Mouse (Mus musculus): ENCODE measurements around the gene Cfap126. TPM values are rescaled to one million over a fixed set of nuclear protein-coding genes. Genes with fewer than 3 reads are reported as not detected.

The Cfap126 gene
- polyA plus RNA-seq, 1 experiment from 2014 or later = 2.0 TPM

- Histone ChIP-seq H3K9me3 (ENCODE audit: low read depth, low read length) (no peaks in the 10 kb centered on the region), H3K27ac (ENCODE audit: low read depth) (no peak overlapping the region), H3K36me3 (ENCODE audit: insufficient read depth) (no peaks in the 10 kb centered on the region), H3K4me2 (no peak overlapping the region), H3K4me1 (ENCODE audit: insufficient read depth) (no peaks in the 10 kb centered on the region; the same call in 1 of the 2 replicates), H3K9ac (no peak overlapping the region), H3K4me3 (ENCODE audit: low read depth, low read length) (no peak overlapping the region), H3K27me3 (ENCODE audit: insufficient read depth, low read length) (no peaks in the 10 kb centered on the region)
- 42% methylated on average over 9 of the region's 9 CpGs for WGBS
- no peak for ATAC-seq (ENCODE audit: insufficient read depth)
- DNase-seq = no peak
- TF ChIP-seq CTCF (IDR thresholded peaks at IDR 0.05; ENCODE audit: low read depth) = no peak
These were observed 4.1 kb upstream of the Cfap126 start for GRCm38 (mm10) chr1:171109620-171110019.

DNA sequence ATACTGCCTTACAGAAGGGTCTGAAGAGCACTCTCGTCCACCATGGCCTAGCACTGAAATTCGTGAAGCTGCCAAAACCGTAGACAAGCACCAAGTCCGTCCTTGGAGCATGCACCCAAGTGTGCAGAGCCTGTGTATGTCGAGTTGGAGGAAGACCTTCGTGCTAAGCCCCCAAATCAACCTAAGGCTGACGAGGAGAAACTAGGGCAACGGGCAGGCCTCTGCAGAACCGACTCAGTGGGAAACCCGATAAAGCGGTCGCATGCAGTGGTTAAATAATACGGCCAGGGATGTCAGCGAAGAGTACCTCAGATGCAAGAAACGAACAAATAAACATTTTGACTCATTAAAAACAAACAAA is 3.1 kb upstream of the Cfap126 start:
- DNase-seq = no peak
- WGBS = 11% methylated on average over 15 of the region's 15 CpGs
- Histone ChIP-seq H3K27ac (ENCODE audit: low read depth) (peak overlapping the region; percentile 51; the same call in 1 of the 2 replicates), H3K4me2 (peak overlapping the region; percentile 68), H3K4me1 (ENCODE audit: insufficient read depth) (no peaks in the 10 kb centered on the region; the same call in 1 of the 2 replicates), H3K27me3 (ENCODE audit: insufficient read depth, low read length) (no peaks in the 10 kb centered on the region), H3K9ac (peak overlapping the region; percentile 46), H3K36me3 (ENCODE audit: insufficient read depth) (no peaks in the 10 kb centered on the region), H3K9me3 (ENCODE audit: low read depth, low read length) (no peaks in the 10 kb centered on the region), H3K4me3 (ENCODE audit: low read depth, low read length) (peak overlapping the region; percentile 47)
- TF ChIP-seq CTCF (IDR thresholded peaks at IDR 0.05; ENCODE audit: low read depth) = no peak
- peak; percentile 35 for ATAC-seq (ENCODE audit: insufficient read depth)

- Histone ChIP-seq H3K4me2 (peak overlapping the region; percentile 68), H3K4me3 (ENCODE audit: low read depth, low read length) (peak overlapping the region; percentile 47), H3K9ac (peak overlapping the region; percentile 46), H3K36me3 (ENCODE audit: insufficient read depth) (no peaks in the 10 kb centered on the region), H3K9me3 (ENCODE audit: low read depth, low read length) (no peaks in the 10 kb centered on the region), H3K27me3 (ENCODE audit: insufficient read depth, low read length) (no peaks in the 10 kb centered on the region), H3K4me1 (ENCODE audit: insufficient read depth) (no peaks in the 10 kb centered on the region; the same call in 1 of the 2 replicates), H3K27ac (ENCODE audit: low read depth) (peak overlapping the region; percentile 71)
- TF ChIP-seq CTCF (IDR thresholded peaks at IDR 0.05; ENCODE audit: low read depth) = peak; percentile 96
- peak; percentile 90 for ATAC-seq (ENCODE audit: insufficient read depth)
- peak; percentile 97 for DNase-seq
- WGBS = under 1% methylated on average over 38 of the region's 38 CpGs
These were observed 2.5 kb upstream of the Cfap126 start for GRCm38 (mm10) chr1:171111020-171111780.

- H3K4me1 ChIP-seq (ENCODE audit: insufficient read depth) = no peaks in the 10 kb centered on the region; the same call in 1 of the 2 replicates
- H3K27ac ChIP-seq (ENCODE audit: low read depth) = peak overlapping the region; percentile 71
- H3K27me3 ChIP-seq (ENCODE audit: insufficient read depth, low read length) = no peaks in the 10 kb centered on the region
- no peaks in the 10 kb centered on the region for H3K9me3 ChIP-seq (ENCODE audit: low read depth, low read length)
- H3K36me3 ChIP-seq (ENCODE audit: insufficient read depth) = no peaks in the 10 kb centered on the region
- 0 out of 2 replicates have a peak, but pooled peaks have one; percentile 12 for TF ChIP-seq CTCF (IDR thresholded peaks at IDR 0.05; ENCODE audit: low read depth)
- peak overlapping the region; percentile 47 for H3K4me3 ChIP-seq (ENCODE audit: low read depth, low read length)
- peak; percentile 83 for DNase-seq
- 3% methylated on average over 15 of the region's 15 CpGs for WGBS
- peak overlapping the region; percentile 46 for H3K9ac ChIP-seq
- peak overlapping the region; percentile 68 for H3K4me2 ChIP-seq
- ATAC-seq (ENCODE audit: insufficient read depth) = no peak; the same call in 1 of the 2 replicates
These were observed 1.7 kb upstream of the Cfap126 start for GRCm38 (mm10) chr1:171111781-171112575.

- ATAC-seq (ENCODE audit: insufficient read depth) (no peak), DNase-seq (no peak)
- Histone ChIP-seq H3K9me3 (ENCODE audit: low read depth, low read length) (no peaks in the 10 kb centered on the region), H3K4me1 (ENCODE audit: insufficient read depth) (no peaks in the 10 kb centered on the region; the same call in 1 of the 2 replicates), H3K36me3 (ENCODE audit: insufficient read depth) (no peaks in the 10 kb centered on the region), H3K27me3 (ENCODE audit: insufficient read depth, low read length) (no peaks in the 10 kb centered on the region), H3K27ac (ENCODE audit: low read depth) (no peak overlapping the region), H3K4me3 (ENCODE audit: low read depth, low read length) (no peak overlapping the region), H3K9ac (no peak overlapping the region), H3K4me2 (peak overlapping the region; percentile 69)
- no peak for TF ChIP-seq CTCF (IDR thresholded peaks at IDR 0.05; ENCODE audit: low read depth)
- WGBS = 66% methylated on average over 4 of the region's 4 CpGs
These were observed 732 bp upstream of the Cfap126 start for GRCm38 (mm10) chr1:171112986-171113385.

DNA sequence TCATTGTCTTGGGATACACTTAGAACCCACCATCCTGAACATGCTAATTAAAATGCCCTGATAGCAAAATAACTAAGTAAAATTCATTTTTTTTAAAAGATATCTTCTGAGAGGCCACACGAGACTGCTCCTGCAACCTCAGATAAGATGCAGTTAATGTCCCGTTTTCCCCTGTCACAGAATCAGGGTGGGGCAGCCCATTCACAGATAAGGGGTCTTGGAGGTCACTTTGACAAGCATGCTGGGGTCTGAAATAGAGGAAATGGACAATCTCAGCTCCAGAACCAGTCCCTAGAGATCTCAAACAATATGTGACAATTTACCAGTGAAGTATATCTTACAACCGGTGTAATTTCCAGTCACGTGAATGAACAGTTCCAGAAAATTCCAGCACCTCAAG is 2.6 kb downstream of the Cfap126 start:
- no peaks in the 10 kb centered on the region; the same call in 1 of the 2 replicates for H3K4me1 ChIP-seq (ENCODE audit: insufficient read depth)
- no peak overlapping the region for H3K9ac ChIP-seq
- H3K4me3 ChIP-seq (ENCODE audit: low read depth, low read length) = no peak overlapping the region
- TF ChIP-seq CTCF (IDR thresholded peaks at IDR 0.05; ENCODE audit: low read depth) = no peak
- DNase-seq (no peak), ATAC-seq (ENCODE audit: insufficient read depth) (no peak)
- no peak overlapping the region for H3K27ac ChIP-seq (ENCODE audit: low read depth)
- no peaks in the 10 kb centered on the region for H3K27me3 ChIP-seq (ENCODE audit: insufficient read depth, low read length)
- WGBS = 42% methylated on average over 4 of the region's 4 CpGs
- no peaks in the 10 kb centered on the region for H3K36me3 ChIP-seq (ENCODE audit: insufficient read depth)
- H3K9me3 ChIP-seq (ENCODE audit: low read depth, low read length) = no peaks in the 10 kb centered on the region
- no peak overlapping the region for H3K4me2 ChIP-seq

DNA sequence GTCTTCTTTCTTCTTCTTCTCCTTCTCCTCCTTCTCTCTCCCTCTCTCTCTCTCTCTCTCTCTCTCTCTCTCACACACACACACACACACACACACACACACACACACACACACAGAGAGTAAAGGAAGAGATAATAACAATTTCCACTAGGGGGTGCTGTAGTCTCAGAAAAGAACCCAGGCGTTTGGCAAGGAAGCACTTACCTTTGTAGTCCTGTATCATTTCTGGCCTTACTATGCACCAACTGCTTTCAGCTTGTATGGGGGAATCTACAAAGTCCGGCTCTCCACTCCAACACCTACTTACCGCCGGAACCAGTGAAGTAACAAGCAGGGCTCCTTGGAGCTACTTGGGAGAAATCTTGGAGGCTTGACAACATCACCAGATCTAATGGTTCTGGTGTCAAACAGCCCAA is 4.6 kb downstream of the Cfap126 start:
- TF ChIP-seq CTCF (IDR thresholded peaks at IDR 0.05; ENCODE audit: low read depth) = peak; percentile 76
- no peak overlapping the region for H3K9ac ChIP-seq
- H3K27me3 ChIP-seq (ENCODE audit: insufficient read depth, low read length) = no peaks in the 10 kb centered on the region
- H3K27ac ChIP-seq (ENCODE audit: low read depth) = no peak overlapping the region
- no peaks in the 10 kb centered on the region for H3K36me3 ChIP-seq (ENCODE audit: insufficient read depth)
- no peak overlapping the region for H3K4me3 ChIP-seq (ENCODE audit: low read depth, low read length)
- ATAC-seq (ENCODE audit: insufficient read depth) = no peak
- DNase-seq = peak; percentile 91
- H3K4me2 ChIP-seq = no peak overlapping the region
- WGBS = 6% methylated on average over 4 of the region's 4 CpGs
- H3K9me3 ChIP-seq (ENCODE audit: low read depth, low read length) = no peaks in the 10 kb centered on the region
- peaks cover 4% of the 10 kb centered on the region; the same call in 1 of the 2 replicates for H3K4me1 ChIP-seq (ENCODE audit: insufficient read depth)

Measured in lung, embryonic 14.5 days (tissue).